Mouse (Mus musculus) spleen, adult 2 months (tissue): ENCODE data around the gene Tmem120a.
A peak's percentile ranks its signal among the peaks of the same experiment; 100 is the strongest.

Experiments
- CTCF ChIP-seq: fragments of 200-500 bp; IDR thresholded peaks from 2 replicates; pipeline ENCODE4 v1.5.1; 2011; ENCODE audit warnings: mild to moderate bottlenecking, inconsistent platforms; ENCODE audit not compliant: insufficient read depth, insufficient read length, insufficient replicate concordance; ENCODE audit errors: extremely low read depth
- POLR2A ChIP-seq: fragments of 200-500 bp; IDR thresholded peaks from 2 replicates; pipeline ENCODE4 v1.6.1; 2011; ENCODE audit warnings: low read depth, low read length, inconsistent platforms

DNA sequence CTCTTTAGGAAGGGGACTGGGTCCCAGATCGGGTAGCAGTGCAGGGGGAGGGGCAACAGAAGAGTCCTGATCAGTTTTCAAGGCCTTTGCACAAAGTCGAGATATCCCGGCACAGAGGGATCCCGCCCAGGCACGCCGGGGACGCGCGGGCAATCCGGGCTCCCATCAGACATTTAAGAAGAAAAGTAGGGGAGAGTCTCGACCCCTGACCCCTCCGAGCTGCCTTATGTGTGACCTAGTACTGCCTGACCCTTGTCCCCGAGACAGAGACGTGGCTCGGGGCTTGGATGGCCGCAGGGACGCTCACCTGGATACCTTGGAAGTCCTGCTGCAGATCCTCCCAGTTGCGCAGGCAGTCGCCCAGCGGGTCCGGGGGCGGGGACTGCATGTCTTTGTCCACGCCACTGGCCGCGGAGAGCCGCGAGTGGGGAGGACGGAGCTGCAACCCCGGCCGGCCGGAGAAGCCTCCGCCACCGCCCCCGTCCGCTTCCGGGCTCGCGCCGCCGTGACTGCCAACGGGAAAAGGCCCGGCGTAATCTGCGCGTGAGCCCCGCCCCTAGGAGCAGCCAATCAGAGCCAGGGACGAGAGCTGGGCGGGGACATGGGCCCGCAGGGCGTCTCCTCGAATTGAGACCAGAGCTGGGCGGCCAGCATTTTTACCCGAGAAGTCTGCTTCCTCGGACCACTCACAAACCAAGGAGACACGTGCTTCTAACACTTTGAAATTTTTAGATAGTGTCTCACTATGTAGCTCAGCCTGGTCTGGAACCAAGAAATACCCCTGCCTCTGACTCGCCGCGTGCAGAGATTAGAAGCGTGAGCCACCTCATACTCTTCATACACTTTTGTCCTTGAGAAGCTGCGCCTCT lies at the start of gene Tmem120a:
- TF ChIP-seq CTCF (no peak), POLR2A (peak; percentile 33; the same call in 1 of the 2 replicates)
